Mouse (Mus musculus): Measurements from ENCODE around the gene Cnih2. TPM values are rescaled to one million over a fixed set of nuclear protein-coding genes. Genes with fewer than 3 reads are reported as not detected.

Gene Cnih2
- total and polyA plus RNA-seq, 2 experiments = 0.12 TPM; not detected in 1

DNA sequence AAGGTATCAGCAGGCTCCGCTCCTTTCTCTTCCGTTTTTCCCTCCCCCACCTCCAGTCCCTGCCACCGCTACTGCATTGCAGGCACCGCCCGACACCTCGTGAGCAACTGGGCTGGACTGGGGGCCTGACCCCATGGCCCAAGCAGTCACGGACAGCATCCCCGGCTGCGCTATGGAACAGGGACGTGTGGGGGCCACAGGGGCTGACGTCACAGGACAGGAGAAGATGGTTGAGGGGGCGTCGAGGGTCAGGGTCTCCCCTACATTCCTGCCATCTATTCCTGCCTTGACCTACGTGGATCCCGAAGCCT, 13.5 kb downstream of the Cnih2 start:
- Histone ChIP-seq H3K79me2 (ENCODE audit: control insufficient read depth, insufficient read depth, low read length) (no peaks in the 10 kb centered on the region), H3K27ac (replicated peaks; ENCODE audit: insufficient read depth, low read depth, low read length) (no peak overlapping the region), H3K27me3 (ENCODE audit: control insufficient read depth, insufficient read depth, low read length) (peaks cover 16% of the 10 kb centered on the region), H3K4me3 (ENCODE audit: insufficient read depth, low read depth, low read length) (peak overlapping the region; percentile 69; the same call in 1 of the 2 replicates), H3K9ac (ENCODE audit: low read depth, low read length) (peak overlapping the region; percentile 71; the same call in 1 of the 2 replicates), H3K36me3 (ENCODE audit: control insufficient read depth, insufficient read depth, low read length) (no peaks in the 10 kb centered on the region), H3K4me1 (ENCODE audit: control insufficient read depth, insufficient read depth, low read length) (peaks cover 11% of the 10 kb centered on the region)
- TF ChIP-seq POLR2A (IDR thresholded peaks at IDR 0.05; ENCODE audit: extremely low read depth, insufficient read depth, low read length) (no peak), CTCF (IDR thresholded peaks at IDR 0.05; ENCODE audit: low read depth, low read length) (no peak)
- DNase-seq (ENCODE audit: extremely low read depth, low read depth, low spot score) = no peak
- 6% methylated on average over 15 of the region's 15 CpGs for WGBS

DNA sequence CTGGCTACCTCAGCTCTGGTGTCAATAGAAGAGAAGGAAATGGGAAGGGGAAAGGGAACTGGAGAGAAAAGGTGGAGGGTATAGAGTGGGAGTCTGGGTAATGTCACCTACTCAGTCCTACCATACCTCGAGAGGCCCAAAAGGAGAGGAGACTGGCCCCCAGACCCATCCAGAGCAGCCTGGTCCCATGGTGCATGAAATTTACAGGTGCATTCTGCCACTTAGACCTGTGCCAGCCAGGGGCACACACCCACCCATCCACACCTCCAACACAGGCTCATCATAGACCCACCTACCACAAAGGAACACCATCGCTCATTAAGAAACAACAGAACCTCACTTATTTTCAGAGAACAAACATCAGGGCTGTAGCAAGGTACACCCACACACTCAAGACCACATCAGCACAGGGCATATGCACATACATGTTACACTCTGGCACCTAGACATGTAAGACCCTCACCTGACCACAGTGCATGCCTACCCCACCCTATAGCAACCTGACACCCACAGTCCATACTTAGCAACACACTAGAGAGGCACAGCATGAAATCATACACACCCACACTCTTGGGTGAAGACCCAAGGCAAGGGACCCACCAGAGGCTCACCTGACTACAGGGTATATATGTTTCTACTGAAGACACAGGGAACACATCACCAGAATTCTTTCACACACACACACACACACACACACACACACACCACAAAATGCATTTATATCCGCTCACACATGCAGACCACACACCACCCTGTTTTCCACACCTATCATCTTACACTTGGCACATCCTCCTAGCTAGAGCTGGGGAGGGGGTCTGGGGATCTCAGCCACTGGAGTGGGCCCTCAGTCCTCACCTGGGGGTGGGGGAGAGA, 14.1 kb downstream of the Cnih2 start:
- WGBS = 71% methylated on average over 3 of the region's 3 CpGs
- peaks cover 10% of the 10 kb centered on the region for H3K4me1 ChIP-seq (ENCODE audit: control insufficient read depth, insufficient read depth, low read length)
- H3K4me3 ChIP-seq (ENCODE audit: insufficient read depth, low read depth, low read length) = no peak overlapping the region
- H3K9ac ChIP-seq (ENCODE audit: low read depth, low read length) = no peak overlapping the region
- DNase-seq (ENCODE audit: extremely low read depth, low read depth, low spot score) = no peak
- peaks cover 16% of the 10 kb centered on the region for H3K27me3 ChIP-seq (ENCODE audit: control insufficient read depth, insufficient read depth, low read length)
- no peak overlapping the region for H3K27ac ChIP-seq (replicated peaks; ENCODE audit: insufficient read depth, low read depth, low read length)
- TF ChIP-seq CTCF (IDR thresholded peaks at IDR 0.05; ENCODE audit: low read depth, low read length) (no peak), POLR2A (IDR thresholded peaks at IDR 0.05; ENCODE audit: extremely low read depth, insufficient read depth, low read length) (no peak)
- H3K36me3 ChIP-seq (ENCODE audit: control insufficient read depth, insufficient read depth, low read length) = no peaks in the 10 kb centered on the region
- H3K79me2 ChIP-seq (ENCODE audit: control insufficient read depth, insufficient read depth, low read length) = no peaks in the 10 kb centered on the region

DNA sequence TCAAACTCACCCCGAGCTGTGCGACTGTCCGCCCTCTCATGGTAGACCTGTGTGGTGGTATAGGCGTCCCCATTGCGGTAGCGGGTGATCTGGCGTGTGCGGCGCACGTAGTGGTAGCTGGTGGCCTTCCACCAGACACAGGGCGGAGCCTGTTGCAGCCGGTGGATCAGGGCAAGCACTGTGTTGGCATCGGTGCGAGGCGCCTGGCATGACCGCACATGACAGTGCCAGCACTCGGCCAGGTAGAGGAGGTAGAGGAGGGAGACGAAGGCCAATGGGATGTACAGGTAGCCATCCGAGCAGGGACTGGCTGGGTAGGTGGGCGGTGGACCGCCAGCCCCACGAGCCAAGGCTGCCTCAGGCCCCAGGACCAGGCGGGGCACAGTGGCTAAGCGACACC, 15.7 kb downstream of the Cnih2 start:
- Histone ChIP-seq H3K9ac (ENCODE audit: low read depth, low read length) (no peak overlapping the region), H3K4me3 (ENCODE audit: insufficient read depth, low read depth, low read length) (no peak overlapping the region), H3K79me2 (ENCODE audit: control insufficient read depth, insufficient read depth, low read length) (no peaks in the 10 kb centered on the region), H3K27me3 (ENCODE audit: control insufficient read depth, insufficient read depth, low read length) (peaks cover 16% of the 10 kb centered on the region), H3K27ac (replicated peaks; ENCODE audit: insufficient read depth, low read depth, low read length) (no peak overlapping the region), H3K4me1 (ENCODE audit: control insufficient read depth, insufficient read depth, low read length) (peaks cover 5% of the 10 kb centered on the region), H3K36me3 (ENCODE audit: control insufficient read depth, insufficient read depth, low read length) (no peaks in the 10 kb centered on the region)
- DNase-seq (ENCODE audit: extremely low read depth, low read depth, low spot score) = no peak
- 52% methylated on average over 24 of the region's 24 CpGs for whole genome bisulfite sequencing
- TF ChIP-seq CTCF (IDR thresholded peaks at IDR 0.05; ENCODE audit: low read depth, low read length) = no peak
- TF ChIP-seq POLR2A (IDR thresholded peaks at IDR 0.05; ENCODE audit: extremely low read depth, insufficient read depth, low read length) = no peak

DNA sequence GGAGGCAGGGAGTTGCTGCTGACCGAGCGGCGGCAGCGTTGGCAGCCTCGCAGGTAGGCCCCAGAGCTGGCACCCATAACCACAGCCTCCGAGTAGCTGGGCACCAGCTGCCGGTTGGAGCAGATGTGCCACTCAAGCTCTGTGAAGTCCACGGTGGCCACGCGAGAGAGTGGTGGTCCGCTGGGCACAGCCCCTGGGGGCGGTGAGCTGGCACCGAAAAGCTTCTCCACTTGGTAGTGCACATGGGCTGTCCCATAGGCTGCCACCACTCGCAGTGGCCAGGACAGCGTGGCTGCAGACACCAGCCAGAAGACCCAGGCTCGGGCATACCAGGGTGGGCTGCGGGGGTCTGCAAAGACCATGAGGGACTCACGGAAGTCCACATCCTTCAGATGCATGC, 16.3 kb downstream of the Cnih2 start:
- no peak for TF ChIP-seq POLR2A (IDR thresholded peaks at IDR 0.05; ENCODE audit: extremely low read depth, insufficient read depth, low read length)
- no peak for TF ChIP-seq CTCF (IDR thresholded peaks at IDR 0.05; ENCODE audit: low read depth, low read length)
- H3K27ac ChIP-seq (replicated peaks; ENCODE audit: insufficient read depth, low read depth, low read length) = no peak overlapping the region
- H3K79me2 ChIP-seq (ENCODE audit: control insufficient read depth, insufficient read depth, low read length) = no peaks in the 10 kb centered on the region
- H3K4me3 ChIP-seq (ENCODE audit: insufficient read depth, low read depth, low read length) = no peak overlapping the region
- H3K27me3 ChIP-seq (ENCODE audit: control insufficient read depth, insufficient read depth, low read length) = peaks cover 16% of the 10 kb centered on the region
- WGBS = 50% methylated on average over 18 of the region's 18 CpGs
- no peaks in the 10 kb centered on the region for H3K36me3 ChIP-seq (ENCODE audit: control insufficient read depth, insufficient read depth, low read length)
- no peak for DNase-seq (ENCODE audit: extremely low read depth, low read depth, low spot score)
- peaks cover 3% of the 10 kb centered on the region; the same call in 1 of the 2 replicates for H3K4me1 ChIP-seq (ENCODE audit: control insufficient read depth, insufficient read depth, low read length)
- no peak overlapping the region for H3K9ac ChIP-seq (ENCODE audit: low read depth, low read length)

DNA sequence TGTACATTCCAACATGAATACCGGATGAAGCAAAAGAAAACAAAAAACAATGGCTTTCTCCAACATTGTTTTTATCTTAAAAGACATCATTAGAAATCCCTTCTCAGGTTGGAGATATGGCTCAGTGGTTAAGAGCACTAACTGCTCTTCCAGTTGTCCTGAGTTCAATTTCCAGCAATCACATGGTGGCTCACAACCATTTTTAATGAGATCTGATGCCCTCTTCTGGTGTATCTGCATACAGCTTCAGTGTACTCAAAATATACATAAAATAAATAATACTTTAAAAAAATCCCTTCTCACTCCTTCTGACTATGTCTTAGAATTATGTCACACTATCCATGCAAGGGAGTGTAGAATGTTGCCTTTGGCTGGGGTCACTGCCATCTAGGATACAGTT, 19.0 kb downstream of the Cnih2 start:
- no peak overlapping the region for H3K4me3 ChIP-seq (ENCODE audit: insufficient read depth, low read depth, low read length)
- DNase-seq (ENCODE audit: extremely low read depth, low read depth, low spot score) = no peak
- no peaks in the 10 kb centered on the region for H3K79me2 ChIP-seq (ENCODE audit: control insufficient read depth, insufficient read depth, low read length)
- peaks cover 11% of the 10 kb centered on the region for H3K27me3 ChIP-seq (ENCODE audit: control insufficient read depth, insufficient read depth, low read length)
- no peaks in the 10 kb centered on the region for H3K36me3 ChIP-seq (ENCODE audit: control insufficient read depth, insufficient read depth, low read length)
- TF ChIP-seq POLR2A (IDR thresholded peaks at IDR 0.05; ENCODE audit: extremely low read depth, insufficient read depth, low read length) (no peak), CTCF (IDR thresholded peaks at IDR 0.05; ENCODE audit: low read depth, low read length) (no peak)
- WGBS = 87% methylated on average over 1 of the region's 1 CpGs
- H3K27ac ChIP-seq (replicated peaks; ENCODE audit: insufficient read depth, low read depth, low read length) = no peak overlapping the region
- H3K4me1 ChIP-seq (ENCODE audit: control insufficient read depth, insufficient read depth, low read length) = no peaks in the 10 kb centered on the region
- H3K9ac ChIP-seq (ENCODE audit: low read depth, low read length) = no peak overlapping the region

DNA sequence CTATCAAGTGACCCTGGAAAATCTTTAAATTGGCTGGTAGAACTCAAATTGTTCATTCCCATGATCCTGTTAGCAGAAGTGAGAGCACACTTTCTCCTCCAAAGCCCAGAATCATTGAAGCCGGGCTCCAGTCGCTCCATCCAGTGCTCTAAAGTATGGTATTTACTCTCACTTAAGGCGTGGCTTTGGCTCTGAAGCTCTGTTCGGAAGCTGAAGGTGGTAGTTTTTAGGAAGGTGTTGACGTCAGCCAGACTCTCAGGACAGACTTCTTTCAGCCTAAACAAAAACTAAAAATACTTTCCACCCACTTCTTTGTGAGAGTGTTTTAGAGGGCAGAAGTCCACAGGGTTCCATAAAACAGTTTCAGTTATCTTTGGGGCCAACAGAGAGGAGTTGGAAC, 24.8 kb downstream of the Cnih2 start:
- Histone ChIP-seq H3K27ac (replicated peaks; ENCODE audit: insufficient read depth, low read depth, low read length) (no peak overlapping the region), H3K4me3 (ENCODE audit: insufficient read depth, low read depth, low read length) (no peak overlapping the region), H3K4me1 (ENCODE audit: control insufficient read depth, insufficient read depth, low read length) (peaks cover 9% of the 10 kb centered on the region; the same call in 1 of the 2 replicates), H3K9ac (ENCODE audit: low read depth, low read length) (no peak overlapping the region), H3K79me2 (ENCODE audit: control insufficient read depth, insufficient read depth, low read length) (no peaks in the 10 kb centered on the region), H3K36me3 (ENCODE audit: control insufficient read depth, insufficient read depth, low read length) (no peaks in the 10 kb centered on the region), H3K27me3 (ENCODE audit: control insufficient read depth, insufficient read depth, low read length) (peaks cover 5% of the 10 kb centered on the region)
- no peak for DNase-seq (ENCODE audit: extremely low read depth, low read depth, low spot score)
- 32% methylated on average over 5 of the region's 5 CpGs for WGBS
- TF ChIP-seq CTCF (IDR thresholded peaks at IDR 0.05; ENCODE audit: low read depth, low read length) (no peak), POLR2A (IDR thresholded peaks at IDR 0.05; ENCODE audit: extremely low read depth, insufficient read depth, low read length) (no peak)
